Mouse (Mus musculus) kidney, postnatal 4 days (tissue): ENCODE measurements around the gene Cyfip2.

Experiments used
- DNase-seq, 2 experiments: peaks; one replicate each; pipeline ENCODE4 v3.0.0; 2021; ENCODE audit warnings: mixed read lengths in 2 of 2

Cyfip2 gene

GRCm38 (mm10) chr11:46307768-46308167, 4.9 kb downstream of the Cyfip2 start:
- DNase-seq: no peak

- no peak for DNase-seq
Observed at GRCm38 (mm10) chr11:46306776-46307175, 5.9 kb downstream of the Cyfip2 start.

- DNase-seq: no peak
Observed at GRCm38 (mm10) chr11:46305881-46306520, 6.7 kb downstream of the Cyfip2 start.

- DNase-seq: no peak
Observed at GRCm38 (mm10) chr11:46304864-46305710, 7.6 kb downstream of the Cyfip2 start.

GRCm38 (mm10) chr11:46304093-46304492, 8.6 kb downstream of the Cyfip2 start:
- DNase-seq: no peak

- DNase-seq: no peak
Observed at GRCm38 (mm10) chr11:46302471-46302870, 10.2 kb downstream of the Cyfip2 start.

- DNase-seq: no peak
Observed at GRCm38 (mm10) chr11:46301579-46302248, 10.9 kb downstream of the Cyfip2 start.

GRCm38 (mm10) chr11:46299901-46300300, 12.8 kb downstream of the Cyfip2 start:
- no peak for DNase-seq

- no peak for DNase-seq
Observed at GRCm38 (mm10) chr11:46298889-46299785, 13.5 kb downstream of the Cyfip2 start.

- DNase-seq: no peak
Observed at GRCm38 (mm10) chr11:46294390-46294789, 18.3 kb downstream of the Cyfip2 start.

- DNase-seq: peak; percentile 44 to 60
Observed at GRCm38 (mm10) chr11:46293491-46293890, 19.2 kb downstream of the Cyfip2 start.

GRCm38 (mm10) chr11:46290988-46291405, 21.7 kb downstream of the Cyfip2 start:
- peak in 1 of 2 experiments; percentile 49 for DNase-seq

GRCm38 (mm10) chr11:46289561-46289960, 23.1 kb downstream of the Cyfip2 start:
- peak in 1 of 2 experiments; percentile 37 for DNase-seq

- DNase-seq: no peak
Observed at GRCm38 (mm10) chr11:46289022-46289421, 23.6 kb downstream of the Cyfip2 start.

GRCm38 (mm10) chr11:46288091-46288490, 24.6 kb downstream of the Cyfip2 start:
- no peak for DNase-seq

GRCm38 (mm10) chr11:46286803-46287202, 25.9 kb downstream of the Cyfip2 start:
- DNase-seq: peak in 1 of 2 experiments; percentile 41

- DNase-seq: no peak
Observed at GRCm38 (mm10) chr11:46283800-46284199, 28.9 kb downstream of the Cyfip2 start.

- DNase-seq: no peak
Observed at GRCm38 (mm10) chr11:46282612-46283011, 30.0 kb downstream of the Cyfip2 start.

- no peak for DNase-seq
Observed at GRCm38 (mm10) chr11:46278709-46279108, 34.0 kb downstream of the Cyfip2 start.

- no peak for DNase-seq
Observed at GRCm38 (mm10) chr11:46278140-46278539, 34.5 kb downstream of the Cyfip2 start.

- DNase-seq: peak; percentile 61 to 68
Observed at GRCm38 (mm10) chr11:46276778-46277177, 35.9 kb downstream of the Cyfip2 start.

- DNase-seq: no peak
Observed at GRCm38 (mm10) chr11:46276168-46276567, 36.5 kb downstream of the Cyfip2 start.
